Mouse (Mus musculus): ENCODE measurements at regions not wholly inside any gene's neighbourhood (a gene's known extent, or its start where the extent isn't known, plus 50 kb on each side); places are given as distances from the start of the nearest gene placed in this dataset.

GRCm38 (mm10) chr13:57362563-57362962, 466.8 kb upstream of the Trpc7 start:
- Histone ChIP-seq H3K4me1 (ENCODE audit: control insufficient read depth in 1 of 2, insufficient read depth in 2 of 2) (no peaks in the 10 kb centered on the region), H3K36me3 (replicated peaks in 1 of 2; ENCODE audit: control insufficient read depth in 1 of 2, insufficient read depth in 1 of 2, low read length in 1 of 2) (no peaks in the 10 kb centered on the region), H3K27ac (ENCODE audit: insufficient read depth, low read depth) (no peak overlapping the region), H3K27me3 (replicated peaks) (no peaks in the 10 kb centered on the region), H3K9ac (ENCODE audit: insufficient read depth, low read depth) (no peak overlapping the region), H3K79me2 (replicated peaks; ENCODE audit: control insufficient read depth, extremely low read depth, insufficient read depth, poor library complexity, severe bottlenecking) (no peaks in the 10 kb centered on the region), H3K4me2 (ENCODE audit: insufficient read depth, low read depth, poor library complexity, severe bottlenecking) (no peak overlapping the region), H3K4me3 (replicated peaks in 1 of 3; ENCODE audit: low read depth in 2 of 3, low read length in 2 of 3, poor library complexity in 1 of 3) (no peak overlapping the region), H3K9me3 (replicated peaks; ENCODE audit: low read length) (peaks cover 82% of the 10 kb centered on the region)
- TF ChIP-seq USF2 (conservative IDR thresholded peaks at IDR 0.05; ENCODE audit: low read depth, low read length) (no peak), NELFE (IDR thresholded peaks at IDR 0.05; ENCODE audit: low read depth, low read length) (no peak), SMC3 (IDR thresholded peaks at IDR 0.05; ENCODE audit: low read depth, low read length) (no peak), POLR2A (IDR thresholded peaks at IDR 0.05; ENCODE audit: low read depth, low read length) (no peak), SIN3A (IDR thresholded peaks at IDR 0.05; ENCODE audit: low read length) (no peak), POLR2AphosphoS2 (IDR thresholded peaks at IDR 0.05; ENCODE audit: low read depth, low read length) (no peak)
- dilution Hi-C loops (cut with MboI; ENCODE audit: extremely low pct_ligation_motif_present, extremely low pct_unique_long_range_greater_than_20kb, low sequenced_read_pairs): no loop called here
- in situ Hi-C loops (cut with MboI; ENCODE audit: low pct_ligation_motif_present, low pct_unique_long_range_greater_than_20kb, low sequenced_read_pairs): no loop called here
- no peak for DNase-seq (ENCODE audit: extremely low read depth)

- DNase-seq (ENCODE audit: extremely low read depth): no peak
- Histone ChIP-seq H3K27ac (ENCODE audit: insufficient read depth, low read depth) (no peak overlapping the region), H3K4me3 (replicated peaks in 1 of 3; ENCODE audit: low read depth in 2 of 3, low read length in 2 of 3, poor library complexity in 1 of 3) (no peak overlapping the region), H3K4me1 (ENCODE audit: control insufficient read depth in 1 of 2, insufficient read depth in 2 of 2) (no peaks in the 10 kb centered on the region), H3K27me3 (replicated peaks) (no peaks in the 10 kb centered on the region), H3K9ac (ENCODE audit: insufficient read depth, low read depth) (no peak overlapping the region), H3K79me2 (replicated peaks; ENCODE audit: control insufficient read depth, extremely low read depth, insufficient read depth, poor library complexity, severe bottlenecking) (no peaks in the 10 kb centered on the region), H3K9me3 (replicated peaks; ENCODE audit: low read length) (peaks cover 84% of the 10 kb centered on the region), H3K4me2 (ENCODE audit: insufficient read depth, low read depth, poor library complexity, severe bottlenecking) (no peak overlapping the region), H3K36me3 (replicated peaks in 1 of 2; ENCODE audit: control insufficient read depth in 1 of 2, insufficient read depth in 1 of 2, low read length in 1 of 2) (no peaks in the 10 kb centered on the region)
- dilution Hi-C loops (cut with MboI; ENCODE audit: extremely low pct_ligation_motif_present, extremely low pct_unique_long_range_greater_than_20kb, low sequenced_read_pairs): no loop called here
- in situ Hi-C loops (cut with MboI; ENCODE audit: low pct_ligation_motif_present, low pct_unique_long_range_greater_than_20kb, low sequenced_read_pairs): no loop called here
- TF ChIP-seq MAFK (IDR thresholded peaks at IDR 0.05; ENCODE audit: insufficient replicate concordance, low read length) (no peak), SMC3 (IDR thresholded peaks at IDR 0.05; ENCODE audit: low read depth, low read length) (no peak), TBP (conservative IDR thresholded peaks at IDR 0.05; ENCODE audit: low read depth, low read length) (no peak), UBTF (IDR thresholded peaks at IDR 0.05; ENCODE audit: low read depth, low read length) (no peak), ZNF384 (IDR thresholded peaks at IDR 0.05; ENCODE audit: low read depth, low read length) (no peak), NRF1 (IDR thresholded peaks at IDR 0.05; ENCODE audit: low read depth, low read length) (no peak), EP300 (IDR thresholded peaks at IDR 0.05; ENCODE audit: low read length) (no peak), CHD1 (IDR thresholded peaks at IDR 0.05; ENCODE audit: low read depth, low read length) (no peak), RCOR1 (conservative IDR thresholded peaks at IDR 0.05; ENCODE audit: low read depth, low read length) (no peak), IRF4 (IDR thresholded peaks at IDR 0.05; ENCODE audit: low read depth, low read length) (no peak), RAD21 (IDR thresholded peaks at IDR 0.05; ENCODE audit: low read depth, low read length) (no peak), CHD2 (IDR thresholded peaks at IDR 0.05; ENCODE audit: low read length) (no peak), PAX5 (IDR thresholded peaks at IDR 0.05; ENCODE audit: low read length) (no peak)
Observed at GRCm38 (mm10) chr13:57361286-57361685, 465.5 kb upstream of the Trpc7 start.

All from CH12.LX (cell line).